Mouse (Mus musculus): Measurements from ENCODE around the gene Baat. TPM values are rescaled to one million over a fixed set of nuclear protein-coding genes. Genes with fewer than 3 reads are reported as not detected.
"Not testable (repeated sequence)": the region's sequence is repeated elsewhere in the genome, so short reads cannot be mapped to it uniquely, and the experiment has no call there.

Gene Baat
- total RNA-seq (2021), result under 1 TPM in 1 of 2 experiments, not detected in 1; 0.30 TPM
- long read RNA-seq, experiment 1, result 0 reads
- long read RNA-seq, experiment 2, result 0 reads

DNA sequence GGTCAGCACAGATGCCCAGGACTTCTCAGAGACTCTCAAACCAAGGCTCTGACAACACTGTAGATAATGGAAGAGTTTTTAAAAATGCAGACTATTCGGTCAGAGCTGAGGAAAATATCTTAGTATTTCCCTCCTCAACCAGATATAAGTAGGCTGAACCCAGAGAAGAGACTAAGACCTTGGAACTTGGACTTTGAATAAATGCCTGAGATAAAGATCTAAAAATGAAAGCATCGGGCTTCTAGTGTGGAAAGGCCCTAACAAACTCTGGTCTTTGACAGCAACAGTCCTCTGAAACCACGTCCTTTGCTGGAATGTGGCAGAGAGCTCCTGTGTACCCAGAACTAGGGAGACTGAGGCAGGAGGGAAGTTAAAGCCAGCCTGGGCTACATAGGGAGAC, at the start of gene Baat:
TSS of gene Baat (minus strand) at position 172 of the 400 bp plus-strand sequence.
- no peak for DNase-seq (ENCODE audit: low spot score in 2 of 2)

DNA sequence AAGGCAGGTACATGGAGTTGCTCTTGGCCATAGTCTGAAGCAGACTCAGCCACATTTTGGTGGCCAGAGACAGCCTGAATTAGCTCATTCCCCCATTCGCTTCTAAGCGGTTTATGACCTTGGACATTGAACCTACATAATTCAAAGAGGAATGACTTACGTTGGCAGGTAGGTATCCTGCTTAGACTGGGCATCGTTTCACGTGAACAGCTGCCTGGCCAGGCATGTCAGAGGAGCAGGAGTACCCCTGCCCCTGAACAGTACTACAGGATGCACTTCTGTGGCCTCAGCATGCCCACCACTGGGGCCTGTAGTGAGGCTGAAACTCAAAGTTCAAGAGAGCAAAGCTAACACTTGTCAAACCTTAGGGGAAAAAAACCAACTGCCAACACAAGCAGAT, 47.0 kb upstream of the Baat start:
- no peak for DNase-seq (ENCODE audit: low spot score in 2 of 2)

DNA sequence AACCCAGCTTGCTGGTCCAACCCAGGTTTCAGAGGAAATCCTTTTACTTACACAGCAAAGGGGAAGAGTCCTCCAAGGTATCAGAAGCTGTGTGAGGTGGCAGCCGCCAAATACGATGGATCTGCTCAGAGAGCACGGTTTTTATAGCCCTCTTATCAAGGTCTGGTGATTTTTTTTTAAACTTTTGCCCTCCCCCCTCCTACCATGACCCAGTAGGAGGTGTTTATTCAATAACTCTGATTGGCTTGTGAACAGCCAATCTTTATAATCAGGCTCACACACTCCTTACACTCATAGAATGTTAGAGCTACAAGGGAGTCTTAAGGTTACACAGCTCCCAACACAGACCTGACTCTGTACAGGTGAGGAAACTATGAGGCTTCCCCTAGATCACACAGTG, 43.0 kb upstream of the Baat start, which contains the start of gene Aldob:
TSS of gene Aldob (minus strand) at position 164 of the 400 bp plus-strand sequence.
- DNase-seq (ENCODE audit: low spot score in 2 of 2), result no peak

DNA sequence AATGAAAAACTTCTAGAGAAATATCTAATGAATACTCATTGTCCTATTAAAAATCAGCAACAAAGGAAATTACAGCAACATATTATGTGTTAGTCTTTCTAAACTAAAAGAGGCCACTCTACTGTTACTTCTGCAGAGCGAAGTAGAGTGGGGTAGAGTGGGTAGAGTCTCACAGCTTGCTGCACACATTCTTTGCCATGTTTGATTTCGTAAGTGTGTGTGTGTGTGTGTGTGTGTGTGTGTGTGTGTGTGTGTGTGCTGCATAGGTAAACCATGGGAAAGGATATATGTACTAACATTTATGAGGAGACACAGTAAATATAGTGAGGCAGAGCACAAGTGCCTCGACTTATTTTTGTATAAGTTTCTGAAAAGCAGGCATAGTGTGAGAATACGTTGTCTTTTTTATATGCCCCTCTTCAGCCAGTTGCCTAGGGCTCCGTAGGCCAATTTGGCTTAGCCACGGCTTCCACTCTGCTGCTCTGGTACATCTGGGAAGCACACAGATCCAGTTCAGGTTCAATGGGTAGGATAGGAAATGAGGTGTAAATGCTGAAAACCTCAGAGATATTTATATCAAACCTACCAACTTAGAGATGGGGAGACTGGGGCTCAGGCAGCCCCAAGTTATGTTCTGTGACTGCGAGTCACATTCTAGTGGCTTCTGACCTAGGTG, 41.3 kb upstream of the Baat start:
- DNase-seq (ENCODE audit: low spot score in 2 of 2), result no peak

DNA sequence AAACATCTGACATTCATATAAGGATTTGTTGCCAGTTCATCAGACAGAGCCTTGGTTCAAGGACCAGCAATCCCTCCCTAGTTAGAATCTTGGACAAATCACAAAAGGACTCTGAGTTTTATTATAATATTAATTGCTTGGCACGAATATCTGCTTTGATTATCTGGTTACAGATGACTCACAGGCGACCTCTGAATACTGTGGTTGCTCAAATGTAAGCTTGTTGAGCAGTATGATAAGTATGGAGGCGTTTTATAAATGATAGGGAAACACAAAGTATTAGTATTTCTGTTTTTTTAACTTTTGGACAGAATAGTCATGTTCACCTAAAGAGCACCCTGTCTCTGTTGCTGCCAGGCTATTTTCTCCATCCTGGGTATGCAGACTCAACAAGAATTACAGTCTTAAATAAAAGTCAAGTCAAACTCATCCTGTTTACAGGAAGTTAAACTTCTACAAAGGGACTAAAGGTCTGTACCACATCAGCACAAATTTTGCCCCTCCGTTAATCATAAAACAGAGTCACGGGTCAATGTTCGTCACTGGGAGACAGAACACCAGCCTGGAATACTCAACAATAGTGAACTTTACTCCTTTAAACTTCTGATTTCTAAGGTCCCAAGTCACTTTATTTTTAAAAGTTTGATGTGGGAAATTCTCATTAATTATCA, 40.7 kb upstream of the Baat start:
- DNase-seq (ENCODE audit: low spot score in 2 of 2), result no peak

DNA sequence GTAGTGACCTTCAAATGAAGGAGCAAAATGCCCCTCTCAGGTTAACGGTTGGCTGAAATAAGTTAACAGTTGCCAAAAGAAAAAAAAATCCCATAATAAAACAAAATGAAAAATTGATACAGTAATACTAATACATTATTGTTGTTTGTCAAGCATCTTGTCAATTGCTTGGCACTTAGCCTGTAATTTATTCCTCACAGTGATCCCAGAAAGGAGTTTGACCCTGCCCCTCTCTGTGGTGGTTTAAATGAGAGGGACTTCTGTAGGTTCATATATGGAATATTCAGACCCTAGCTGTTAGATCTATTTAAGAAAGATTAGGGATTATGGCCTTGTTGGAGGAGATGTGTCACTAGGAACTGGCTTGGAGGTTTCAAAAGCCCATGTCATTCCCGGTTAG, 39.7 kb upstream of the Baat start:
- no peak for DNase-seq (ENCODE audit: low spot score in 2 of 2)

DNA sequence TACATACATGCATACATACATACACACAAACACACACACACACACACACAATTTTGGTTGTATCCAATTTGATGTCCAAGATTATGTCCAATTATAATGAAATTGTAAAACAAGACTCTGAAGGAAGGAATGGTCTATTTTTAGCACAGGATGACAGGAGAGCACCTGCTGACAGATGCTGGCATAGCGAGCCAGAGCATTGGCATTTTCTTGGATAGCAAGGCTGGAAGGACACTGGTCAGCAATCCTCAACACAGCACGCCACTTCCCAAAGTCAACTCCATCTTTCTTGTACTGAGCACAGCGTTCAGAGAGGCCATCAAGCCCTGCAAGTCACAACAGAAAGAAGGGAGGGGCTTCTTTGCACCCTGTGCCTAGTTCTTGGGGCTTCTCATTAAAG, 34.6 kb upstream of the Baat start:
- no peak for DNase-seq (ENCODE audit: low spot score in 2 of 2)

DNA sequence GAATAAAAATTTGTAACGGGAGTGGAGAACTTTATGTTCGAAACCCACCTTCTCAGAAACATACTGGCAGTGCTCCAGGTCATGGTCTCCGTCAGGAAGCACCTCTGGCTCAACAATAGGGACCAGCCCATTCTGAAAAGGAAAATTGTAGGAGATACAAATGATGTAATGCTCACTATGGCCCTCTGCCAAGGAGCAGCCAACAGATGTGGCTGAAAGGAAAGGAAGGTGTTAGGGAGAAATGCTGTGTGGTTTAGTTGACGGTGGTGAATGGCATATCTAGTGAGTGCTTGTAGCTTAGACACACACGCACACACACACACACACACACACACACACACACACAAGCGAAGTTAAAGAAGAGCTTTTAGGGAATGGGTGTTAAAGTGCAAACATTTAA, 33.3 kb upstream of the Baat start:
- DNase-seq (ENCODE audit: low spot score in 2 of 2), result no peak

DNA sequence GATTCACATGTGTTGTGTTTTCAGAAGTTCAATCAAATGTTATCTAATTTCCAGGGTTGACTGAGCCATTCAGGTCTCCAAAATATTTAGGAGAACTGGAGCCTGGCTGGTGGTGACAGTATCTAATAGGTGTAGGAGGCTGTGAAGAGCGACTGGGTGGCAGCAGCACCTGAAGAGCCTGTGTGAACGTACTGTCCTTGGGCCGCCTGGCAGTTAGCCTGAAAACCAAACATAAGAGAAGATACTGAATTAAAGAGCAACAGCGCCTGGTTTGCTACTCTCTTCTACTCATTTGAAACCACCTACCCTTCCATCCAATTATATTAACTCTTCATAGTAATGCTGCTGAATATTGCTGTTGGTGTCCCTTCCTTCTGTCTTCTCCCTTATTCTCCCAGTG, 30.3 kb upstream of the Baat start:
- no peak for DNase-seq (ENCODE audit: low spot score in 2 of 2)

DNA sequence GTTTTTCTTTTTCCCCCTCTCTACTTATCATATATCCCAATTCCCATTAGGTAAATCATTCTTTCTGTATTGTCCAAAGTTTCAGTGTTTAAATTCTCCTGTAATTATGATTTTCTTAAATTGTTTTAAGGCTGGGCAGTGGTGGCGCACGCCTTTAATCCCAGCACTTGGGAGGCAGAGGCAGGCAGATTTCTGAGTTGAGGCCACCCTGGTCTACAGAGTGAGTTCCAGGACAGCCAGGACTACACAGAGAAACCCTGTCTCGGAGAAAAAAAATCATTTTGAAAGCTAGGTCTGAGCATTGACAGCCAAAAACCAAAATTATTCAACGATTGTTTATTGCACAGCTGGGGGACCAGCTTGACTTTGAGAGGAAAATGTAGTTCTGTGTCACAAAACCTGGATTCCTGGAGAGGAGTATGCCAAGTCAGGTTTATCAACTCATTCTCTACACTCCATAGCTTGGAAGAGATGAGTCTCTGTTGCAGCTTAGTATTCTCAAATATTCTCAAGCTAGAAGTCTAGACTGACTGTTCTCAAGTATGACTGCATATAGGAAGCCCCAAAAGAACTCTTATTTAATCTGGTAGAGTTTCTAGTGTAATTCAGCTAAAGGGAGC, 29.4 kb upstream of the Baat start:
- DNase-seq (ENCODE audit: low spot score in 2 of 2), result no peak

DNA sequence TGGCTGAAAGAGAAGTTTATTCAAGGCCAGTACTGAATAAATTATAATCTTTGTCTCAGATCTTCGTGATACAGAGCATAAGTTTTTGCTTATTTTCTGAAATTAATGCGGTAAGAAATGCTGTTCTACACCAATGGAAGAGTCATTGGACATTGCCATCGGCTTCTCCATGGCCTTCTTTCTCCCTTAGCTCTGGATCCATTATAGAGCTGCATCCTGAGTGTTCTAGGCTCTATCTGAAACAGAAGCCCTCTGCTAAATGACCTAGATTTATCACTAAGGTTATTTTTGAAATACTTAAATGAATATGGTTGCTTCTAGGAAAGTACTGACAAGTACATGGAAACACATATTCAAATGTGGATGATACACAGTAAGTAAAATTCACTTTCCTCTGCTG, 28.7 kb upstream of the Baat start:
- DNase-seq (ENCODE audit: low spot score in 2 of 2), result no peak

DNA sequence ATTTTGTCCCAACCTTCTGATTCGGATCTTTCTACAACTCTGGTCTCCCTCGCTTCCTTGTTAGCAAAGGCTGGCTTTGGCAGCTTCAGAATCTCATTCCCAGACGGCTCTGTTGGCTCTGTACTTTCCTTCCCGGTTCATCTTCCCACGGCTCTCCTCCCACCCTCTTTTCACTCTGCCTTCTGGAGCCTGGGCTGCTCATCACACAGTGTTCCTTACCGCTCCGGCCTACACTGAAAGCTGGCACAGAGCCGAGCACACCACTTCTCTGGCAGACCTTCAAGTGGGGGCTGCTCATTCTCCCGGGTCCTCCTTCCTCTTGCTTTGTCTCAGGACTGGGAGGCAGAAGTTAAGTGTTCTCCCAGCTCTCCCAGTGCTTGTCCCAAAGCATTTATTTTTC, 16.2 kb upstream of the Baat start:
- DNase-seq (ENCODE audit: low spot score in 2 of 2), result no peak

DNA sequence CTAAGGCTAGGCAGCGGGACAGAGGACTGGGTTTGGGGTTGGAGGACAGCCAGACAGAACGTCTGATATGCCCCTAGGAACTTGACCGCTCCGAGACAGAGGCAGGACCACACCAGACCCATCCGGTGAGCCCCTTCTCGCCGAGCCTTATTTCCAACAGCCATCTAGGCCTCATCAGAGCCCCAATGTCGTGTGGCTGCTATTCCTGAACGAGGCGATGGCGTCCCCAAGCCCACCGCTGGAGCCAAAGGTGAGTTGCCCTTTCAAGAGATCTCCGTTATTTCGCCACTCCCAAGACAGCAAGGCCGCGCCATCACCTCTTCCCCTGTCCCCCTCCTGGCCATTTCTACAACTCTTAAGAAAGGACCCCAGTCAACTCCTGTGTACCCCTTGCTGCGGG, 15.0 kb upstream of the Baat start:
- DNase-seq (ENCODE audit: low spot score in 2 of 2), result no peak

DNA sequence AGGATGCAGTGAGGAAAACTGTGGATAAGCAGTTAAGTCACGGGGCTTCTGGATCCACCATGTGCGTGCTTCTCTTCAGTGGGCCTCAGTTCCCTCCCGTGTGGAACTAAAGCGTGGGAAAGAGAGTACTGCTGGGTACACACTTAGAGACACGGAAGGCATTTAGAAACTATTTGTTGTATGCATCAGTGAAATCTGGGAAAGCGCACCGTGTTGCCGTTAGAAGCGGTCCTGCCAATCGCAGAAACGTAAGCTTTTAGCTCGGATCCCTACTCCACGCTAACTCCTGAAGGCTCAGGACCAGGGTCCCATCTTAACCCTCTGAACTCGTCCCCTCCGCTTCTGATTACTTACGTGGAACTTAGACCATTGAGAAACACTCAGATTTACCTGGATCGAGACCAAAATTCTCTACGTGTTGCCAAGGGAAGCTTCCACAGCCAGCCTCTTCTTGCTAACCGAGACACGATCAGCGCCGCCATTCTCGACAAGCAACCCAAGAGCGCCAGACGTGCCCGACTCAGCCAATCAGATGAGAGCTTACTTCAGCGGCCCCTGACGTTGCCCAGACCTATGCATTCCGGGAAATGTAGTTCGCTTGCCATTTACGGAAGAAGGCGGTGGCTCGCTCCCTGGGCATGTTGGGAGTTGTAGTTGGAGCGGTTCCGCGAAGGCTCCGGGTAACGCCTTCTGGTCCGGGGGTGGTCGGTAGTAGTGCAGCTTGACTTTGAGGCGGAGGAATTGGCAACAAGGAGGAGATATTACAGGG, 14.4 kb upstream of the Baat start, which contains the start of the genes Mrpl50 and Zfp189:
TSS of gene Mrpl50 (minus strand) at position 522 of the 769 bp plus-strand sequence.
TSS of gene Zfp189 (plus strand) at position 605 of the 769 bp plus-strand sequence.
- DNase-seq (ENCODE audit: low spot score in 2 of 2), result peak; percentile 78 to 82

DNA sequence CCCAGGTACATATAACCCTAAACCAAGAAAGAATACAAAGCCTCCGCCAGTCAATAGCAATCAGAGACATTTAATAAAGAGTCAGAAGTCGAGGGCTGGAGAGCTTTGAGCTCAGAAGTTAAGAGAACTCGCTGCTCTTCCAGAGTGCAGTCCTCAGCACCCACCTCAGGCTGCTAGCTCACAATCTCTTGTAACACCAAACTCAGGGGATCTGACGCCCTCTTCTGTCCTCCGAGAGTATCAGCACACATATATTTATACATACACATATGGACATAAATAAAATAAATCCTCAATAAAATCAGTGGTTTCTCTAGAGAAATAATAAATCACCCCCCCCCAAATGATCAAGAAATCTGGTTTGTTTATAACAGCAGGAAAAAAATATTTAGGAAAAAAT, 13.1 kb upstream of the Baat start:
- no peak for DNase-seq (ENCODE audit: low spot score in 2 of 2)

DNA sequence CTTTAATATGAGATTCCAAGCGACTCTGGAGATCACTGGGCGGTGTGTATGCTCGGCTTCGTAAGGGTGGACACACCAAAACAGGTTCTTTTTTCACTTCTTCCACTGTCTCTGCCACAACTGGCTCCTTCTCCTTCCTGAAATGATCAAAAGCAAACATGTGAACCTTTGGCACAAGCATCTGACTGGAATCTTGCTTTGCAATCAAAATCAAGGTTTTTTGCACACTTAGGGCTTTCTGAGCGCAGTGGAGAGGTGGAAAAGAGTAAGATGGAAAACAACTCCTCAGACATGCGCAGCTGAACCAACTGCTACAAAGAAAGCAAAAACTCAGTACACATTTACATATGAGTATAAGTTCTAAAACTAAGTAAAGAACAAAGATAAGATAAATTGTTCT, 8.1 kb upstream of the Baat start:
- no peak for DNase-seq (ENCODE audit: low spot score in 2 of 2)

DNA sequence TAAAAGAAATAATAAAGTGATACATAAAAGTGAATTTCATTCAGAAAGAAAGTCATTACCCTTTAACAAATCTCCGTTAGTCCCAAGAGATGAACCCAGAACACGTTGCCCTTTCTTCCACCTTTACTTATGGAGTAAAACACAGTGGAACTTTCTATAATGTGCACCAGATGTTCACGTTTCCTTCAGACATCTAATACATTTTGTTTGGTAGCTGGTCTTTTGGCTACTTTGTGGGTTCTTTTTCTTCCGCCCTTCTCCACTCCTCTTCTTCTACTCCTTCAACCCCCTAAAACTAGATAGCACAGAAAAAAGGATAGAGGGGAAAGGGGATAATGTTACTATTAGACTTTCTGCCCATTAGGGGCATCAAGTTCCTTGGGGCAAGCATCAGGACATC, 6.3 kb upstream of the Baat start:
- no peak for DNase-seq (ENCODE audit: low spot score in 2 of 2)

DNA sequence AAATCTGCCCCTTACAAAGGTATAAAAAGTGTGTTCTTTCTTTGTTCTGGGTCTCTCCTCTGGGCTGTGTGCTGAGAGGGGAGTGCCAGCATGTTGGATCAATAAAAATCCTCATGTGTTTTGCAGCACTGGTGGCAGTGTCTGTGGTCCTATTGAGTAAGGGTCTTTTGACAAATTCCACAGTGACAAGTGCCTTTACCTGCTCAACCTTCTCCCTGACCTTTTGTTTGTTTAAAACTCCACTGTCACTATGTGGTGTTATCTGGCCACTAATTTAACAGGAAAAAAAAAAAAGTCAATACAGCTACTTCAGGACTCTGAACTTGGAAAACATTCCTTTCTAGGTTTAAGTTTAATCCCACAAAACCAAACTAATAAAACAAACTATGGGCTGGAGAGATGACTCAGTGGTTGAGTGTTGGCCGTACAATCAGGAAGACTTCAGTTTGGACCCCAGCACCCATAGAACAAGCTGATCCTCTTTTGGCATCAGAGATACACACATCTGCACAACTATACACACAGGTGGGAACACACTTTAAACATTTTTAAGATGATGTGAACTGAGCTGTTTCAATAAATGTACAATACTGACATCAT, 4.0 kb upstream of the Baat start:
- not testable (repeated sequence) for DNase-seq (ENCODE audit: low spot score in 2 of 2)

DNA sequence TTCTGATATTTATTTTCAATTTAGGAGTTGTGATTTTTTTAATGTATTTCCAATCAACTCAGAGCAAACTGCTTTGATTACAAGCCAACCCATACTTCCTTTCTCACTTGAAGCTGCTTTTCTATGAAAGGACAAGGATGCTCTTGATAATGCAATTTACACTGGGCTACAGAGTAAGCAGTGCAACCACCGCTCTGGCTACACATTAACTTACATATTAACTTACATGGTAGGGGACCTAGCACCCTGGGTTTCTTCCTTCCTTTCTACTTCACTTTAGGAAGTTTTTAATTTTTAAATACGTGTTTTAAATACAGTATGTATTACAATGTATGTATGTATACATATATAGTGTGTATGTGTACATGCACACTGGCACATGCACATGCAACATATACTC, 2.8 kb upstream of the Baat start:
- DNase-seq (ENCODE audit: low spot score in 2 of 2), result no peak

DNA sequence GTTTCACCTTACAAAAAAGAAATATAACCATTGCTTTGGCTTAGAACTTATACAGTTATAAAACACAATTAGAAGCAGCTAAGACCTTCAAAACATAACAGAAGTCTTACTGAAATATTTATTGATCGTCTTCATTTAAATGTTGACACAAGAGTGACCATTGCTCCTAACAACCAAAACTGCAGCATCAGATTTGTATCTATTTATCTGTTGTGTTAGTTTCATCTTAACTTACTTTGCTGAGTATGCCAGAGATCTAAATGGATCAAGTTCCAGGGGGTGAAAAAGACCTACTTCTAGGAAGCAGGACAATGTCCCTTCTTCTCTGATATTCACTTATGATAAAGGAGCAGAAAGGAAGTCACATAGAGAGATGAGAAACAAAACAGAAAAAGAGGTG, 2.8 kb downstream of the Baat start:
- DNase-seq (ENCODE audit: low spot score in 2 of 2), result no peak
